Mouse (Mus musculus) left cerebral cortex, postnatal 25 days (tissue): Measurements from ENCODE around the gene Rps28. TPM values are rescaled to one million over a fixed set of nuclear protein-coding genes. Genes with fewer than 3 reads are reported as not detected.
"Not testable (repeated sequence)": the region's sequence is repeated elsewhere in the genome, so short reads cannot be mapped to it uniquely, and the experiment has no call there.

Source experiments
- DNase-seq, 2 experiments: peaks; one replicate each; pipeline ENCODE4 v3.0.0; 2022; ENCODE audit warnings: low spot score in 2 of 2, mixed read lengths in 1 of 2
- intact Hi-C: fragments of 180-260 bp; cut with DNase I; formaldehyde crosslinking; loops from one replicate; pipeline ENCODE4 v1.15.1; 2025
- total RNA-seq, 2 experiments: library from RNA; stranded (reverse); gene quantifications; 2 replicates each; pipeline ENCODE4 v1.2.3; 2021

The Rps28 gene
- total RNA-seq, result 100 to 1,000 TPM; 675 to 677 TPM

- peak; percentile 99 for DNase-seq
- intact Hi-C loops, result no loop called here
Measured at GRCm38 (mm10) chr17:33824084-33824996, at the start of gene Rps28, which contains the start of gene Ndufa7. Gene Rps28, minus strand, starts transcription at chr17:33824562. Gene Ndufa7, plus strand, starts transcription at chr17:33824572.

- DNase-seq, intact Hi-C loops: not testable (repeated sequence)
Measured at GRCm38 (mm10) chr17:33873537-33873936, 49.2 kb upstream of the Rps28 start, which contains the start of gene Gm7029. Gene Gm7029, plus strand, starts transcription at chr17:33873837.

- intact Hi-C loops, result no loop called here
- peak; percentile 83 to 98 for DNase-seq
Measured at GRCm38 (mm10) chr17:33865330-33866030, 41.1 kb upstream of the Rps28 start.

- intact Hi-C loops, result no loop called here
- DNase-seq, result no peak
Measured at GRCm38 (mm10) chr17:33857816-33858215, 33.5 kb upstream of the Rps28 start.

- no peak for DNase-seq
- intact Hi-C loops, result no loop called here
Measured at GRCm38 (mm10) chr17:33851331-33851730, 27.0 kb upstream of the Rps28 start.

- intact Hi-C loops, result no loop called here
- DNase-seq, result no peak
Measured at GRCm38 (mm10) chr17:33848139-33848538, 23.8 kb upstream of the Rps28 start.

- intact Hi-C loops, result no loop called here
- no peak for DNase-seq
Measured at GRCm38 (mm10) chr17:33844196-33844595, 19.8 kb upstream of the Rps28 start.

- DNase-seq, result peak; percentile 92 to 95
- intact Hi-C loops, result no loop called here
Measured at GRCm38 (mm10) chr17:33842966-33843795, 18.8 kb upstream of the Rps28 start, which contains the start of gene Cd320. Gene Cd320, plus strand, starts transcription at chr17:33843091.

- intact Hi-C loops, result no loop called here
- no peak for DNase-seq
Measured at GRCm38 (mm10) chr17:33829561-33829960, 5.2 kb upstream of the Rps28 start.

GRCm38 (mm10) chr17:33828892-33829291 is 4.5 kb upstream of the Rps28 start:
- no peak for DNase-seq
- intact Hi-C loops, result no loop called here

- DNase-seq, result peak; percentile 71 to 81
- intact Hi-C loops, result no loop called here
Measured at GRCm38 (mm10) chr17:33826850-33827249, 2.5 kb upstream of the Rps28 start.

- no peak for DNase-seq
- intact Hi-C loops, result no loop called here
Measured at GRCm38 (mm10) chr17:33825462-33825861, 1.1 kb upstream of the Rps28 start.

GRCm38 (mm10) chr17:33824997-33825330 is 602 bp upstream of the Rps28 start:
- DNase-seq, intact Hi-C loops: not testable (repeated sequence)

GRCm38 (mm10) chr17:33823171-33823570 is 1.2 kb downstream of the Rps28 start:
- intact Hi-C loops, DNase-seq: not testable (repeated sequence)

GRCm38 (mm10) chr17:33822436-33822959 is 1.9 kb downstream of the Rps28 start:
- intact Hi-C loops, result no loop called here
- no peak for DNase-seq

GRCm38 (mm10) chr17:33817969-33818643 is 6.3 kb downstream of the Rps28 start:
- intact Hi-C loops, result no loop called here
- no peak for DNase-seq

- intact Hi-C loops, result no loop called here
- peak; percentile 94 to 95 for DNase-seq
Measured at GRCm38 (mm10) chr17:33817184-33817968, 7.0 kb downstream of the Rps28 start.

- DNase-seq, result no peak
- intact Hi-C loops, result no loop called here
Measured at GRCm38 (mm10) chr17:33816612-33817011, 7.8 kb downstream of the Rps28 start.
